Mouse (Mus musculus): ENCODE measurements around the gene Slu7. TPM values are rescaled to one million over a fixed set of nuclear protein-coding genes. Genes with fewer than 3 reads are reported as not detected.
A peak's percentile ranks its signal among the peaks of the same experiment; 100 is the strongest.

Slu7 gene
- polyA plus RNA-seq, 1 experiment from 2014 or later = 28.4 TPM

- DNase-seq = peak; percentile 45
- no peak overlapping the region for H3K4me2 ChIP-seq
- no peaks in the 10 kb centered on the region for H3K36me3 ChIP-seq
- H3K4me3 ChIP-seq (replicated peaks) = no peak overlapping the region
- 33% methylated on average over 7 of the region's 7 CpGs for WGBS (ENCODE audit: insufficient replicate concordance)
- H3K9me3 ChIP-seq (replicated peaks) = no peaks in the 10 kb centered on the region
- H3K27ac ChIP-seq = no peak overlapping the region
- H3K4me1 ChIP-seq (replicated peaks) = no peaks in the 10 kb centered on the region
- ATAC-seq (ENCODE audit: low read depth) = no peak
- H3K27me3 ChIP-seq = no peaks in the 10 kb centered on the region
- H3K9ac ChIP-seq = no peak overlapping the region
Observed at GRCm38 (mm10) chr11:43492663-43493062, 59.1 kb downstream of the Slu7 start.

GRCm38 (mm10) chr11:43493815-43494409, 60.4 kb downstream of the Slu7 start:
- ATAC-seq (ENCODE audit: low read depth) = no peak
- Histone ChIP-seq H3K4me2 (no peak overlapping the region), H3K27me3 (no peaks in the 10 kb centered on the region), H3K9me3 (replicated peaks) (no peaks in the 10 kb centered on the region), H3K9ac (no peak overlapping the region), H3K4me3 (replicated peaks) (no peak overlapping the region), H3K36me3 (no peaks in the 10 kb centered on the region), H3K27ac (no peak overlapping the region), H3K4me1 (replicated peaks) (no peaks in the 10 kb centered on the region)
- DNase-seq = peak; percentile 15
- 27% methylated on average over 6 of the region's 6 CpGs for WGBS (ENCODE audit: insufficient replicate concordance)

GRCm38 (mm10) chr11:43495037-43495436, 61.5 kb downstream of the Slu7 start:
- Histone ChIP-seq H3K4me2 (no peak overlapping the region), H3K27ac (no peak overlapping the region), H3K9ac (no peak overlapping the region), H3K4me1 (replicated peaks) (no peaks in the 10 kb centered on the region), H3K4me3 (replicated peaks) (no peak overlapping the region), H3K9me3 (replicated peaks) (no peaks in the 10 kb centered on the region), H3K36me3 (no peaks in the 10 kb centered on the region), H3K27me3 (no peaks in the 10 kb centered on the region)
- no peak for ATAC-seq (ENCODE audit: low read depth)
- no peak for DNase-seq
- WGBS (ENCODE audit: insufficient replicate concordance) = 58% methylated on average over 8 of the region's 8 CpGs

- no peak for DNase-seq
- no peaks in the 10 kb centered on the region for H3K36me3 ChIP-seq
- no peak overlapping the region for H3K27ac ChIP-seq
- H3K9ac ChIP-seq = no peak overlapping the region
- no peaks in the 10 kb centered on the region for H3K27me3 ChIP-seq
- no peak overlapping the region for H3K4me2 ChIP-seq
- WGBS (ENCODE audit: insufficient replicate concordance) = 45% methylated on average over 3 of the region's 3 CpGs
- H3K4me1 ChIP-seq (replicated peaks) = no peaks in the 10 kb centered on the region
- no peaks in the 10 kb centered on the region for H3K9me3 ChIP-seq (replicated peaks)
- ATAC-seq (ENCODE audit: low read depth) = no peak
- no peak overlapping the region for H3K4me3 ChIP-seq (replicated peaks)
Observed at GRCm38 (mm10) chr11:43495532-43495931, 62.0 kb downstream of the Slu7 start.

Other genes with a start within 250 kb of the Slu7 start
- 57.5 and 61.2 TPM in 2 replicates for gene Pttg1, start 7.5 kb upstream of the Slu7 start, polyA plus RNA-seq (2015; fragmentation: Nextera tagmentation; extraction: Ambion mirVana)
- 0.54 and 1.0 TPM in 2 replicates for gene C1qtnf2, start 40.5 kb downstream of the Slu7 start, polyA plus RNA-seq (2015; fragmentation: Nextera tagmentation; extraction: Ambion mirVana)
- gene Ccnjl, start 95.0 kb downstream of the Slu7 start, polyA plus RNA-seq (2015; fragmentation: Nextera tagmentation; extraction: Ambion mirVana) = 2.7 and 2.8 TPM in 2 replicates
- 0.73 and 0.93 TPM in 2 replicates for gene 4933415A04Rik, start 153.3 kb downstream of the Slu7 start, polyA plus RNA-seq (2015; fragmentation: Nextera tagmentation; extraction: Ambion mirVana)
- not detected in 2 replicates for gene Fabp6, start 167.8 kb downstream of the Slu7 start, polyA plus RNA-seq (2015; fragmentation: Nextera tagmentation; extraction: Ambion mirVana)
- gene Pwwp2a, start 248.3 kb downstream of the Slu7 start, polyA plus RNA-seq (2015; fragmentation: Nextera tagmentation; extraction: Ambion mirVana) = 9.6 and 11.5 TPM in 2 replicates

Measured in liver, embryonic 13.5 days (tissue).